Mouse (Mus musculus): Measurements from ENCODE around the gene Olfr410. TPM values are rescaled to one million over a fixed set of nuclear protein-coding genes. Genes with fewer than 3 reads are reported as not detected.
A peak's percentile ranks its signal among the peaks of the same experiment; 100 is the strongest.

Gene Olfr410
- not detected for total RNA-seq (2021)
- long read RNA-seq, experiment 1 = 0 reads
- long read RNA-seq, experiment 2 = 0 reads

DNA sequence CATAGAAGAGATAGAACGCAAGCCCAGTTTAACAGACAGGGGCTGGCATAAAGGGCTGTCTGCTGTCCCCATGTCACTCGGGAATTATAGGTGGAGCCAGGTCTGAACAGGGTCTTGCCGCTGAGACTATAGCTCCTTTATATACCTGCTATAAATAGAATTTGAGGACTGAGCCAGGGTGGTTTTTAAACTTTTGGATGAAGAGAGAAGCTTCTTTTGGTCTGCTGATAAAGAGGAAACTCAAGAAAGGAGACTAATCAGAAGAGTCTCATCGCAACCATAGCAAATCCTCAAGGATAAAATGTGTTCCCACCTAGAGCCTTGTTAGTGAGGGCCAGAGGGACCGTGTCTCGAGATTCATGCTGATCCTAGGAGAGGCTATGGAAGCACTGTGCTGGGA is at the start of gene Olfr410:
Gene Olfr410 (minus strand): TSS at position 101 of the 400 bp plus-strand sequence.
- no peak for DNase-seq (ENCODE audit: low spot score in 2 of 2)

DNA sequence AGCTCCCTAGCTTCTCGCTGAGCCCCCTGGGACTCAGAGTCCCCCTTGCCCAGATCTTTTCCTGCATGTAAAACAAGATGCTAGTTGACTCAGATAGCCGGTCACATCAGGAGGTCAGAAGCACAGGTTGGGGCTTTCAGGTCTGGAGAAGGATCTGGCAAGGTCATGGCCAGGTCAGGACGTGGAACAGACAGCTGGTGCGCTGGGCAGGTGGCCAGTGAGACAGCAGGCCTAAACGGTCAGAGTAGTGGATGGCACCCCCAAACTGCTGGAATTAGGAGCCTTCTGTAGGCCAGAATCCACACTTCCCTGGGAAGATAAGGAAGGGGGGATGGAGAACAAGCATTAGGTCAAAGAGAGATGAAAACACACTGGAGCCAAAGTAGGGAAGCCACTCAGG is 49.4 kb upstream of the Olfr410 start:
- DNase-seq (ENCODE audit: low spot score in 2 of 2) = no peak

DNA sequence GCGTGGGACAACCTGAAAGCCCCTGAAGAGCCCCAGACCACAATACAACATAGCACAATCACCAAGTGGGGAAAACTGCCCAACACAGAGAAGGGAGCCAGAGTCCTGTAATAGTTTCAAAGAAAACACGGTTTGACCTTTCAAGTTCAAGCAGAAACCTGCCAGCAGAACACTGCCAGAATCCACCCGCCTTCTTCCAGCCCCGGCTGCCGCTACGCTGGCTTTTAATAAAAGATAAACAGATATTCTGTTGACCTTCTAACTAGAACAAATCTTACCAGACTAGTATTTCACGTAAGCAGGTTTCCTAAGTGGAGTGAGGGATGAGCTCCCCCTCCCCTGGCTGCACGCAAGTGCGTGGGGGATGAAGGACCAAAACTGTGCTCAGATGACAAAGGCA is 47.8 kb upstream of the Olfr410 start:
- DNase-seq (ENCODE audit: low spot score in 2 of 2) = no peak

- no peak for DNase-seq (ENCODE audit: low spot score in 2 of 2)
Measured at GRCm38 (mm10) chr11:74379166-74379873, 41.5 kb upstream of the Olfr410 start.

GRCm38 (mm10) chr11:74376847-74377246 is 39.0 kb upstream of the Olfr410 start:
- no peak for DNase-seq (ENCODE audit: low spot score in 2 of 2)

GRCm38 (mm10) chr11:74371393-74372100 is 33.7 kb upstream of the Olfr410 start:
- DNase-seq (ENCODE audit: low spot score in 2 of 2) = peak; percentile 65 to 66

DNA sequence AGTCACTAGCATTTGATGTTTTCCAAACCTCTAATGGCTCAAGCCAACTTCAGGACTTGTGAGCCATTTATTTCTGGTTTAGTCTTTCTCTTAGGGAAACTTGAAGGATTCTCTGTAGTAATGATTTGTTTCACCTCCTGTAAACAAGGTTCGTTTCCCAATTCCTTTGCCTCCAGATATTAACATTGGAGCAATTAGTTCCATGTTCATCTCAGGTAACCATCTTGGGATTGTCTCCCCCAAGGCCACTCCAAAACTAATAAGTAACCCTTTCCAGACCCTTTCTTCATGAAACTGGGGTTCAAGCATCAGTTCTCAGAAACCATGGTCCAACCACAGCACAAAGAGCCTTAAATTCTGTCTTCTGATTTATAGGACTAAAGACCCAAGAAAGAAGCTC is 23.9 kb upstream of the Olfr410 start, which contains the start of gene Olfr412:
Gene Olfr412 (plus strand): TSS at position 301 of the 400 bp plus-strand sequence.
- no peak for DNase-seq (ENCODE audit: low spot score in 2 of 2)

DNA sequence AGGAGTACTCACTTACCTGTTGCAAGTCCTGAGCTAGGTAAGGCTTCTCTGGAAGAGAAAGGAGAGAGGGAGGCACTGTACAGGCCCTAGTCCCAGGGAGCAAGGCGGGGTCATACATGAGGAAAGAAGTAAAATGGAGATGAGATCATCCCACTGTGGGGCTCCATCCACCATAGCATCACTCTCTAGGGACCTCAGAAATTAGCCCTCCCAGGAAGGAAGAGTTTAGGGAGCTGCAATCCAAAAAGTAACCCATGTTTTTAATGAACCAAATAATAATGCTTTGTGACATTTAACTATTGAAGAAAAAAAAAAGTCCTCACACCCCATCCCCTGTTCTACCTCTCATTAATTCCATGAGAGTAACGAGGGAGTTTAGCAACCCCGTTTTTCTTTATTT is 14.7 kb upstream of the Olfr410 start, which contains the start of gene Olfr411:
Gene Olfr411 (minus strand): TSS at position 101 of the 400 bp plus-strand sequence.
- no peak for DNase-seq (ENCODE audit: low spot score in 2 of 2)

- DNase-seq (ENCODE audit: low spot score in 2 of 2) = no peak
Measured at GRCm38 (mm10) chr11:74328781-74329180, 9.1 kb downstream of the Olfr410 start.

- no peak for DNase-seq (ENCODE audit: low spot score in 2 of 2)
Measured at GRCm38 (mm10) chr11:74326044-74326443, 11.8 kb downstream of the Olfr410 start.

DNA sequence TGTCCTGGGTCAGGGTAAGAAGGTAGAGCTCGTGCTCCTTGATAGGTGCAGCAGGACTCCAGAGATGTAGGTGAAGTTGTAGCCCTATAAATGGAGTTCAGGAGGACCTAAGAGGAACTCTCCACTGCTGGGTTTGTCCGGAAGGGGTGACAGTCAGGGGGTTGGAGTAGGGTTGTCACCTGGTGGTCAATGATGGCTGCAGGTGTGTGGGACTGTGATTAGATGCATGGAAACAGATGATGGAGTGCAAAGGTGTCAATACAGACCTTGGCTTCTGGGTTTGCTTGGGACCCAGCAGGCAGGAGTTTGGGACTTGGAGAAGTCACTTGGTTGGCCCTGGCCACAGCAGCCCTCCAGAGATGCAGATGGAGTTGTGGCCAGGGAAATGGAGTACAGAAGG is 50.6 kb downstream of the Olfr410 start:
- DNase-seq (ENCODE audit: low spot score in 2 of 2) = no peak

- no peak for DNase-seq (ENCODE audit: low spot score in 2 of 2)
Measured at GRCm38 (mm10) chr11:74283436-74283835, 54.4 kb downstream of the Olfr410 start, which contains the start of gene Olfr59. TSS of gene Olfr59 (plus strand) at chr11:74283736.

Other genes with a start within 250 kb of the Olfr410 start
- not detected for gene Olfr401, start 224.3 kb downstream of the Olfr410 start, total RNA-seq (2021)
- gene Olfr402, start 184.5 kb downstream of the Olfr410 start, total RNA-seq (2021) = not detected
- gene Olfr403, start 151.8 kb downstream of the Olfr410 start, total RNA-seq (2021) = not detected
- gene Olfr43, start 126.7 kb downstream of the Olfr410 start, total RNA-seq (2021) = not detected
- not detected for gene Olfr406, start 78.2 kb downstream of the Olfr410 start, total RNA-seq (2021)
- gene Olfr59, start 54.3 kb downstream of the Olfr410 start, total RNA-seq (2021) = not detected
- not detected for gene Olfr411, start 14.6 kb upstream of the Olfr410 start, total RNA-seq (2021)
- not detected for gene Olfr412, start 24.0 kb upstream of the Olfr410 start, total RNA-seq (2021)

Measured in gastrocnemius, postnatal 4 days (tissue).